Mouse (Mus musculus) ES-Bruce4 (cell line): ENCODE results near the gene Coro6.

Experiments
- CTCF ChIP-seq: IDR thresholded peaks from one replicate; pipeline ENCODE4 v1.8.1; 2011; ENCODE audit warnings: low read depth, low read length
- POLR2A ChIP-seq: IDR thresholded peaks from one replicate; pipeline ENCODE4 v1.8.1; 2011; ENCODE audit warnings: low read length; ENCODE audit not compliant: insufficient read depth

GRCm38 (mm10) chr11:77466544-77466943 lies 4.3 kb downstream of the Coro6 start:
- TF ChIP-seq CTCF = no peak
- TF ChIP-seq POLR2A = no peak
